Mouse (Mus musculus) ZHBTc4 (cell line): Measurements from ENCODE around the gene Ube2d1.
A peak's percentile ranks its signal among the peaks of the same experiment; 100 is the strongest.

Experiments
- DNase-seq: peaks from one replicate; pipeline ENCODE4 v3.0.0-alpha.2; 2011; ENCODE audit warnings: low read depth, low spot score

The Ube2d1 gene

DNA sequence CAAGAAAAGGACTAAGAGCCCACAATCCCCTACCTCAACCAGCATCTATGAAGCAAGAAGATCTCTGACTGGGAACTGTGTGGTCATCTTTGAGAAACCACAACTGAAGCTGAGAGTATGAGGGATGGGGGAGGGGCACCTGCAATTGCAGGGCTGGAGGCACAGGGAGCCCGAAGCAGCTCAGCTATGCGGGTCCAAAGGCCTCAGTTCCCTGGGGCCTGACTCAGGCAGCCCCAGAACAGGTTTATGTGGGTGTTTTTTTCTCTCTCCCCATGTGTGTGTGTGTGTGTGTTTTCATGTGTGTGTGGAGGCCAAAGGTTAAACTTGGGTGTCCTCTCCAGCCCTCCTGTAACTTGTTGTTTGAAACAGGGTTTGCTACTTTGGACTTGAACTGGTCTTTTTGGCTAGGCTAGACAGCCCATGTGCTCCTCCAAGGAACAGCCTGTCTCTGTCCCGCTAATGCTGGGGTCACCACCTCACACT, 6.2 kb upstream of the Ube2d1 start:
- DNase-seq: no peak

DNA sequence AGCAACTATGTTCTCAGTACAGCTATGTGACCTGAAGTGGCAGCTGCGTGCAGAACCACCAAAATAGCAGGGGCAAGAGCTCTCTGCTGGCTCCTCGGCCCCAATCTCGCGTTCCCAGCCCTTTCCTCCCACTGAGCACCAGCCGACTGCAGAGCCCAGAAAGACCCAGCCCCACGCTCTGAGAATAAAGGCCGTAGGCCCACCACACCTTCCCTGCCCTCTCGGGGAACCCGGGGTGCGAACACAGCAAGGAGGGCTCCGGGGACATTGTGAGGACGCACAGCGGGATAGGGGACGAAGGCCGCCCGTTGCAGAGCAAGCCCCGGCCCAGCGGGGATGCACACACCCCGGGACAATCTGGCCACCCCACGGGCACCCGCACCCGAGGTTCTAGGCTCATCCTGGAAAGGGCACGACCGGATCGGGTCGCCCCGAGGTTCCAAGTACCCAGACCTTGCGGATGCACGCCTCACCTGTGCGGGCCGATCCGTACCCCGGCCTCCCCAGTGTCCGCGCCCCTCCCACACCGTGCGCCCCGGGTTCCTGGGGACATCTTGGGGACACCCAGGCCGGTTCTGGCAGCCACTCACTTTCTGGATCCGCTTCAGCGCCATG, 444 bp downstream of the Ube2d1 start:
- DNase-seq: peak; percentile 60

DNA sequence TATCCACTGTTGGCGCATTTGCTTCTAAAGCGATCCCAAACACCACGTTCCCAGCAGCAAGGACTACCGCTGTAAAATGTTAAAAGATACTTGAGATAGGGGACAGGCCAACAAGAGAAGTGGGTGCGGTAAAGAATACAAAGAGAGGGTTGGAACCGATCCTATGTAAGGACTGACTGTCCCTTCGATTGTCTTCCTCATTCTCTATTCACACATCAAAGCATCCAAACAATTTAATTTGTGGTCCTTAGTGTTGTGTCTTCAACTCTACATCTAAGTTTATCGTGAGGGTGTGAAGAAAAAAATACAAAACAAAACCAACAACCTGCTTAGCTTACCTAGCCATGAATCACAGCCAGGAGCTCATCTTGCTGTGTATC, 941 bp downstream of the Ube2d1 start:
- no peak for DNase-seq

GRCm38 (mm10) chr10:71273008-71273739, 11.9 kb downstream of the Ube2d1 start:
- DNase-seq: no peak

DNA sequence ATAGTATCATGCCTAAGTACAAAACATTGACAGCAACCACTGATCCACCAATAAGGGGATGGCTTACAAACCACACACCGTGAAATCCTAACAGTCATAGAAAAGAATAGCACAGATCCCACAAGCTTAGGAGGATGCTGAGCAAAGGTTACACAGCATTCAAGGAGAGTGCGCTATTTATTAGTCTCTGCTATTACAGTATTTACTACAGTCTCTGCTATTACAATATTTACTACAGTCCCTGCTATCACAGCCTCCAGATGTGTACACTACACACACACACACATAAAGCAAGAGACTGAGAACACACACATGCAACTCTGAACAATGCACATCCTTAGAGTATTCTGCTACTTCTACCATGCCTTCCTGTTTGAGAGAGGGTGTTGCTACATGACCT, 17.1 kb downstream of the Ube2d1 start:
- no peak for DNase-seq

- DNase-seq: peak; percentile 26
Observed at GRCm38 (mm10) chr10:71267511-71267910, 17.6 kb downstream of the Ube2d1 start.

DNA sequence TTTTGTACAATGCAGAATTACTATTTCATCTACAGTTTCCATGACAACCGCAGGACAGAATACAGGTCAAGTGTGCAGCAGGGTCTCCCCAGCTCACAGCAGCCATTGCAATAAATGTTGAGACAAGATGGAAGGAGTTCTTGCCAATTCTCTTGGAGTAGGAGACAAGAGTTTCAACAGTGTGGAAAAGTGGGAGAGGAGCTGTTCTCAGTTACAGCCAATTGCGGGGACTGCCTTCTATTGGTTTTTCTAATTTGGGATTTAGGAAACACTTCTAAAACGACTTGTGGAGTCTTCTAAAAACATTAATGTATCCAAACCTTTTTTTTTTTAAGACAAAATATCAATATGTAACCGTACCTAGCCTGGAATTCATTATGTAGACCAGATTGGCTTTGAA, 20.0 kb downstream of the Ube2d1 start:
- DNase-seq: no peak

GRCm38 (mm10) chr10:71261637-71262036, 23.4 kb downstream of the Ube2d1 start:
- DNase-seq: no peak

GRCm38 (mm10) chr10:71258943-71259342, 26.1 kb downstream of the Ube2d1 start:
- DNase-seq: no peak

DNA sequence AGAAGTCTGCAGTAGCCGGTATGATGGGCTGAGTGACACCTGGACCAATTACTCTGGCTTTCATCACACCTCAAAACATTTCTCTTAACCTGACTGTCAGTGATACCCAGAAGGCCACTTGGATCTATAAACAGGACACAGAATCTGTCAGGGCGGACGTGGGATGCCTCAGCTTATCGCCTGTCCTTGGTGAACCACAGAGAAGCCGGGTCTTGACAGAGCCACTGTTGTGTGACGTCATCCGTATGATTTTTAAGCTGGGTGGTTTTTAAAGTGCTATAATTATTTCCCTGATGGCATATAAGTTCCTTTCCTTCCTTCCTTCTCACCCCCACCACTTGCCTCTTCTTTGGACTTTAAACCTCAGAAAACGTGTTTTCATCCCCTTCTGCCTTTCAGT, 26.5 kb downstream of the Ube2d1 start:
- no peak for DNase-seq

DNA sequence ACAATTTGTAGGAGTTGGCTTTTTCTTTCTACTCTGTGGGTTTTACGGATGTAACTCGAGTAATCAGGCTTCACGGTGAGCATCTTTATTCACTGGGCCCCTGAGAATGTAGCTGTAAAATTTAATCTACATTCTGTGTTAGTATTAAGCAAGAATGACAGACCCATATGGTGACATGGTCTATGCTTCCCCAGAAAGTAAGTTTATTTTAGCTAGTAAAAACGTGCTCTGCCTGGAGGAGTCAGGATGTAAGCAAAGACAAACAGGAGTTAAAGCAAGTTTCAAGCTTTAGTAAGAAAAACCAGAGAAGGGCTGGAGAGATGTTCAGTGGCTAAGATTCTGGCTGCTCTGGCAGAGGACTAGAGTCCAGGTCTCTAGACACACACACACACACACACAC, 31.9 kb downstream of the Ube2d1 start:
- no peak for DNase-seq

- DNase-seq: no peak
Observed at GRCm38 (mm10) chr10:71252421-71252820, 32.6 kb downstream of the Ube2d1 start.

GRCm38 (mm10) chr10:71251846-71252245, 33.2 kb downstream of the Ube2d1 start:
- no peak for DNase-seq

- DNase-seq: no peak
Observed at GRCm38 (mm10) chr10:71251256-71251655, 33.8 kb downstream of the Ube2d1 start.

DNA sequence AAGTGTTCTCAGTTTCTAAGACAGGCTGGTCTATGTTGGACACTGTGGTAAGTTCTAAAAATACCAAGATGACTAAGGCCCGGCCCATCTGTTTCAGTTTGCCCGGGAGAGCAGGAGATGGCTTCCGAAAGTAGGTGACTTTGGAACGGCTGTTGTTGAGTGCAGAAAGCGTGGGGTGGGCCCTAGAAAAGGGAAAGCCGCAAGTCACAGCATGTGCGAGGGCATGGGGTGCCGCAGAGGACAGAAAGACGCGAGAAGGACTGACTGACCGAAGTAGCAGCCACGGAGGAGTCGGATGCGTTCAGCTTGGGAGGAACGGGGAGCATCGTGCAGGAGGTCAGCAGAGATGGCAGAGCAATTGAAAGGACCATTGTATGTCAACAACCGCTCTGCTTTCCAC, 34.6 kb downstream of the Ube2d1 start:
- no peak for DNase-seq

- no peak for DNase-seq
Observed at GRCm38 (mm10) chr10:71249086-71249880, 35.8 kb downstream of the Ube2d1 start.

- no peak for DNase-seq
Observed at GRCm38 (mm10) chr10:71246956-71247355, 38.1 kb downstream of the Ube2d1 start.

GRCm38 (mm10) chr10:71239479-71240120, 45.5 kb downstream of the Ube2d1 start:
- DNase-seq: peak; percentile 35

GRCm38 (mm10) chr10:71238240-71238554, 46.9 kb downstream of the Ube2d1 start, which contains the start of gene Tfam:
Gene Tfam (minus strand): TSS chr10:71238280.
- no peak for DNase-seq

GRCm38 (mm10) chr10:71237516-71238239, 47.4 kb downstream of the Ube2d1 start:
- DNase-seq: peak; percentile 99

- DNase-seq: no peak
Observed at GRCm38 (mm10) chr10:71234071-71234470, 51.0 kb downstream of the Ube2d1 start.
